Mouse (Mus musculus): ENCODE data around the gene Syndig1l. TPM values are rescaled to one million over a fixed set of nuclear protein-coding genes. Genes with fewer than 3 reads are reported as not detected.

Gene Syndig1l
- polyA plus RNA-seq, 1 experiment from 2014 or later = not detected

GRCm38 (mm10) chr12:84707804-84708203 is 9.2 kb upstream of the Syndig1l start:
- no peak for TF ChIP-seq CTCF (IDR thresholded peaks at IDR 0.05; ENCODE audit: low read depth)
- no peak for TF ChIP-seq EP300 (optimal IDR thresholded peaks at IDR 0.05)
- Histone ChIP-seq H3K9ac (ENCODE audit: low read length) (no peak overlapping the region), H3K9me3 (ENCODE audit: control insufficient read depth, low read length) (no peaks in the 10 kb centered on the region), H3K36me3 (ENCODE audit: control insufficient read depth, insufficient read depth, low read length) (no peaks in the 10 kb centered on the region), H3K4me1 (replicated peaks; ENCODE audit: control insufficient read depth, insufficient read depth) (no peaks in the 10 kb centered on the region), H3K4me3 (ENCODE audit: low read depth, low read length) (no peak overlapping the region), H3K4me2 (replicated peaks; ENCODE audit: low read depth) (no peak overlapping the region), H3K27me3 (ENCODE audit: control insufficient read depth, insufficient read depth, low read length) (no peaks in the 10 kb centered on the region), H3K27ac (replicated peaks) (no peak overlapping the region)
- 60% methylated on average over 4 of the region's 4 CpGs for WGBS
- ATAC-seq (ENCODE audit: low FRiP score, low TSS enrichment) (no peak), DNase-seq (ENCODE audit: low spot score) (no peak)

GRCm38 (mm10) chr12:84706886-84707285 is 8.3 kb upstream of the Syndig1l start:
- ATAC-seq (ENCODE audit: low FRiP score, low TSS enrichment) = no peak
- H3K27me3 ChIP-seq (ENCODE audit: control insufficient read depth, insufficient read depth, low read length) = no peaks in the 10 kb centered on the region
- no peaks in the 10 kb centered on the region for H3K9me3 ChIP-seq (ENCODE audit: control insufficient read depth, low read length)
- H3K36me3 ChIP-seq (ENCODE audit: control insufficient read depth, insufficient read depth, low read length) = no peaks in the 10 kb centered on the region
- 62% methylated on average over 4 of the region's 4 CpGs for WGBS
- TF ChIP-seq EP300 (optimal IDR thresholded peaks at IDR 0.05) = no peak
- no peak overlapping the region for H3K27ac ChIP-seq (replicated peaks)
- DNase-seq (ENCODE audit: low spot score) = no peak
- no peak overlapping the region for H3K4me3 ChIP-seq (ENCODE audit: low read depth, low read length)
- no peak overlapping the region for H3K4me2 ChIP-seq (replicated peaks; ENCODE audit: low read depth)
- H3K4me1 ChIP-seq (replicated peaks; ENCODE audit: control insufficient read depth, insufficient read depth) = no peaks in the 10 kb centered on the region
- no peak overlapping the region for H3K9ac ChIP-seq (ENCODE audit: low read length)

GRCm38 (mm10) chr12:84702586-84702985 is 4.0 kb upstream of the Syndig1l start:
- TF ChIP-seq CTCF (IDR thresholded peaks at IDR 0.05; ENCODE audit: low read depth) (no peak), EP300 (optimal IDR thresholded peaks at IDR 0.05) (no peak)
- H3K9ac ChIP-seq (ENCODE audit: low read length) = no peak overlapping the region
- H3K9me3 ChIP-seq (ENCODE audit: control insufficient read depth, low read length) = no peaks in the 10 kb centered on the region
- ATAC-seq (ENCODE audit: low FRiP score, low TSS enrichment) = no peak
- no peak overlapping the region for H3K4me2 ChIP-seq (replicated peaks; ENCODE audit: low read depth)
- no peak overlapping the region for H3K27ac ChIP-seq (replicated peaks)
- H3K27me3 ChIP-seq (ENCODE audit: control insufficient read depth, insufficient read depth, low read length) = no peaks in the 10 kb centered on the region
- DNase-seq (ENCODE audit: low spot score) = no peak
- H3K4me1 ChIP-seq (replicated peaks; ENCODE audit: control insufficient read depth, insufficient read depth) = no peaks in the 10 kb centered on the region
- WGBS = 69% methylated on average over 7 of the region's 7 CpGs
- no peak overlapping the region for H3K4me3 ChIP-seq (ENCODE audit: low read depth, low read length)
- H3K36me3 ChIP-seq (ENCODE audit: control insufficient read depth, insufficient read depth, low read length) = no peaks in the 10 kb centered on the region

- 76% methylated on average over 6 of the region's 6 CpGs for WGBS
- TF ChIP-seq EP300 (optimal IDR thresholded peaks at IDR 0.05) (no peak), CTCF (IDR thresholded peaks at IDR 0.05; ENCODE audit: low read depth) (no peak)
- no peaks in the 10 kb centered on the region for H3K9me3 ChIP-seq (ENCODE audit: control insufficient read depth, low read length)
- H3K9ac ChIP-seq (ENCODE audit: low read length) = no peak overlapping the region
- H3K27me3 ChIP-seq (ENCODE audit: control insufficient read depth, insufficient read depth, low read length) = no peaks in the 10 kb centered on the region
- H3K4me2 ChIP-seq (replicated peaks; ENCODE audit: low read depth) = no peak overlapping the region
- no peaks in the 10 kb centered on the region for H3K4me1 ChIP-seq (replicated peaks; ENCODE audit: control insufficient read depth, insufficient read depth)
- no peak for ATAC-seq (ENCODE audit: low FRiP score, low TSS enrichment)
- H3K36me3 ChIP-seq (ENCODE audit: control insufficient read depth, insufficient read depth, low read length) = no peaks in the 10 kb centered on the region
- H3K4me3 ChIP-seq (ENCODE audit: low read depth, low read length) = no peak overlapping the region
- no peak for DNase-seq (ENCODE audit: low spot score)
- no peak overlapping the region for H3K27ac ChIP-seq (replicated peaks)
These were observed 6.5 kb downstream of the Syndig1l start for GRCm38 (mm10) chr12:84692141-84692540.

- H3K4me2 ChIP-seq (replicated peaks; ENCODE audit: low read depth) = no peak overlapping the region
- H3K9ac ChIP-seq (ENCODE audit: low read length) = no peak overlapping the region
- no peaks in the 10 kb centered on the region for H3K9me3 ChIP-seq (ENCODE audit: control insufficient read depth, low read length)
- H3K27ac ChIP-seq (replicated peaks) = no peak overlapping the region
- H3K27me3 ChIP-seq (ENCODE audit: control insufficient read depth, insufficient read depth, low read length) = no peaks in the 10 kb centered on the region
- DNase-seq (ENCODE audit: low spot score) (no peak), ATAC-seq (ENCODE audit: low FRiP score, low TSS enrichment) (no peak)
- no peaks in the 10 kb centered on the region for H3K4me1 ChIP-seq (replicated peaks; ENCODE audit: control insufficient read depth, insufficient read depth)
- TF ChIP-seq EP300 (optimal IDR thresholded peaks at IDR 0.05) (no peak), CTCF (IDR thresholded peaks at IDR 0.05; ENCODE audit: low read depth) (no peak)
- H3K4me3 ChIP-seq (ENCODE audit: low read depth, low read length) = no peak overlapping the region
- H3K36me3 ChIP-seq (ENCODE audit: control insufficient read depth, insufficient read depth, low read length) = no peaks in the 10 kb centered on the region
These were observed 7.3 kb downstream of the Syndig1l start for GRCm38 (mm10) chr12:84691347-84691746.

- Histone ChIP-seq H3K9ac (ENCODE audit: low read length) (no peak overlapping the region), H3K36me3 (ENCODE audit: control insufficient read depth, insufficient read depth, low read length) (no peaks in the 10 kb centered on the region), H3K27ac (replicated peaks) (no peak overlapping the region), H3K27me3 (ENCODE audit: control insufficient read depth, insufficient read depth, low read length) (no peaks in the 10 kb centered on the region), H3K9me3 (ENCODE audit: control insufficient read depth, low read length) (no peaks in the 10 kb centered on the region), H3K4me3 (ENCODE audit: low read depth, low read length) (no peak overlapping the region), H3K4me1 (replicated peaks; ENCODE audit: control insufficient read depth, insufficient read depth) (no peaks in the 10 kb centered on the region), H3K4me2 (replicated peaks; ENCODE audit: low read depth) (no peak overlapping the region)
- DNase-seq (ENCODE audit: low spot score) = no peak
- WGBS = 71% methylated on average over 11 of the region's 11 CpGs
- TF ChIP-seq CTCF (IDR thresholded peaks at IDR 0.05; ENCODE audit: low read depth) (no peak), EP300 (optimal IDR thresholded peaks at IDR 0.05) (no peak)
- no peak for ATAC-seq (ENCODE audit: low FRiP score, low TSS enrichment)
These were observed 9.6 kb downstream of the Syndig1l start for GRCm38 (mm10) chr12:84689051-84689450.

Data from stomach, postnatal 0 days (tissue).